Comparison of ENCODE assay signal across 16 mouse cellular contexts in the genomic region with DNA sequence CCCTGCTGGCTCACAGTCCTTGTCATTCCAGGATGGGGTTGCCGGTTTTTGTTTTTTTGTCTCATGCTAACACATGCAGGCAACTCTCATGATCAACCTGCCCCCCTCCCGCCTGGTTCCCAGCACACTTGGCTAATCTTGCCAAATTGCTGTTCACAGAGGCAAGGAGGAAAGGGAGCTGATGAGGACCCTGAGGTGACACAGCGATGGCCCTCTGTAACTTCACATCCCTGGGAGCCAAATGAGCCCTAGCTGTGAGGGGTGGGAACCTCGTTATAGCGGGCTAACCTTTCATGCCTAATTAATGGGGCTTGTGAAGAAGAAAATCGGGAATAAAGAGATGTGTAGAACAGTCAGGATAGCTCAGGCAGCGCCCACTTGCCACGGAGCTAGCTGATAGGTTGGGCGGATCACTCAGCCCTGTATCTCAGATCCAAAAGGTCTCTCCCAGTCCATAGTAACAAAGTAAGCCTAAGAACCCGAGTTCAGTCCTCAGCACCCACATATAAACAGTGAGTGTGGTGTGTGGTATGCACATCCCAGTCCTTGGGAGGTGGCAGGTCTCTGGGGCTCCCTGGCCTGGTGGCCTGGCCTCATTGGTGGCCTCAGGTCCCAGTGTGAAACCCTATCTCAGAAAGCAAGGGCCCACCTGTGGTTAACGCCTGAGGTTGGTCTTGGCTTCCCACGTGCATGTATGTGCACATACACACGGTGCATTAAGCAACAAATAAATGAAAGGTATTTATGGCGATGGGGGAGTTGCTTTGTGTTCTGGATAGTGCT. TPM values are rescaled to one million over a fixed set of nuclear protein-coding genes. Genes with fewer than 3 reads are reported as not detected.
DNase-seq lines count a peak whose midpoint lies in the region; ATAC-seq and TF ChIP-seq lines count a peak whose summit lies in the region.
"Had no signal": no experiment of that assay in that cellular context is flagged by ENCODE, and none has a peak within 500 bp of the region (broad histone marks: within the 10 kb centered on the region; RNA-seq: fewer than 3 reads in every experiment).

No protein-coding gene starts in this region.

- peaks cover 5% of the 10 kb centered on the region; the same call in 1 of the 2 replicates for H3K27me3 ChIP-seq in forebrain, embryonic 10.5 days (ENCODE audit: poor library complexity, severe bottlenecking)
- no peaks in the 10 kb centered on the region for H3K27me3 ChIP-seq in forebrain, postnatal 0 days (ENCODE audit: insufficient read depth, low read length)
- no peaks in the 10 kb centered on the region for H3K27me3 ChIP-seq in kidney, embryonic 16.5 days (ENCODE audit: insufficient read depth, low read length)
- H3K27me3 ChIP-seq in kidney, adult 2 months (replicated peaks; ENCODE audit: control insufficient read depth, insufficient read depth, low read length) = no peaks in the 10 kb centered on the region

- peaks cover 59% of the 10 kb centered on the region for H3K4me1 ChIP-seq in forebrain, embryonic 10.5 days
- peaks cover 25% of the 10 kb centered on the region for H3K4me1 ChIP-seq in forebrain, postnatal 0 days (ENCODE audit: insufficient read depth)
- H3K4me1 ChIP-seq in kidney, embryonic 16.5 days (ENCODE audit: insufficient read depth, low read length) = peaks cover 51% of the 10 kb centered on the region
- H3K4me1 ChIP-seq in kidney, adult 2 months (ENCODE audit: control insufficient read depth, insufficient read depth, low read length) = peaks cover 23% of the 10 kb centered on the region

- H3K9me3 ChIP-seq in forebrain, embryonic 10.5 days = no peaks in the 10 kb centered on the region
- no peaks in the 10 kb centered on the region for H3K9me3 ChIP-seq in forebrain, postnatal 0 days (ENCODE audit: low read length)
- no peaks in the 10 kb centered on the region for H3K9me3 ChIP-seq in kidney, embryonic 16.5 days (ENCODE audit: low read length)

- H3K4me3 ChIP-seq in forebrain, embryonic 10.5 days = peak overlapping the region; percentile 27; the same call in 1 of the 2 replicates
- no peak overlapping the region for H3K4me3 ChIP-seq in forebrain, postnatal 0 days (ENCODE audit: low read depth, low read length)
- H3K4me3 ChIP-seq in kidney, embryonic 16.5 days (ENCODE audit: low read length) = no peak overlapping the region
- no peak overlapping the region for H3K4me3 ChIP-seq in kidney, adult 2 months (ENCODE audit: insufficient read depth, low read depth, low read length)
- H3K4me3 ChIP-seq: erythroblast, embryonic 14.5 days; myocyte had no signal

- H3K27ac ChIP-seq in forebrain, embryonic 10.5 days = peak overlapping the region; percentile 66
- no peak overlapping the region for H3K27ac ChIP-seq in forebrain, postnatal 0 days (ENCODE audit: low read depth, low read length)
- peak overlapping the region; percentile 61 for H3K27ac ChIP-seq in kidney, embryonic 16.5 days (ENCODE audit: low read length)
- no peak overlapping the region for H3K27ac ChIP-seq in kidney, adult 2 months (ENCODE audit: insufficient read depth, low read depth, low read length)

- TF ChIP-seq POLR2A in kidney, adult 2 months (IDR thresholded peaks at IDR 0.05; ENCODE audit: low read depth, low read length) = no peak

- 10% methylated on average over 14 of the region's 14 CpGs for WGBS in forebrain, embryonic 10.5 days
- 23% methylated on average over 14 of the region's 14 CpGs for WGBS in forebrain, postnatal 0 days
- WGBS in kidney, embryonic 16.5 days = 33% methylated on average over 14 of the region's 14 CpGs
- 62% methylated on average over 14 of the region's 14 CpGs for WGBS in kidney, adult 2 months

- H3K4me2 ChIP-seq in forebrain, postnatal 0 days (ENCODE audit: low read depth) = no peak overlapping the region
- peak overlapping the region; percentile 40; the same call in 1 of the 2 replicates for H3K4me2 ChIP-seq in kidney, embryonic 16.5 days (replicated peaks; ENCODE audit: low read depth, low read length)

- no peak for ATAC-seq in forebrain, postnatal 0 days
- ATAC-seq in kidney, embryonic 16.5 days (ENCODE audit: low FRiP score, low TSS enrichment) = peak; percentile 55; the same call in 1 of the 2 replicates
- peak; percentile 22 for ATAC-seq in granulocyte monocyte progenitor cell, adult 5-6 weeks (replicated peaks; ENCODE audit: poor library complexity, severe bottlenecking)
- ATAC-seq: lung, postnatal 0 days had no signal

- H3K36me3 ChIP-seq in forebrain, embryonic 10.5 days (replicated peaks) = no peaks in the 10 kb centered on the region
- no peaks in the 10 kb centered on the region for H3K36me3 ChIP-seq in forebrain, postnatal 0 days (ENCODE audit: insufficient read depth)
- no peaks in the 10 kb centered on the region for H3K36me3 ChIP-seq in kidney, embryonic 16.5 days (ENCODE audit: insufficient read depth, low read length)
- H3K36me3 ChIP-seq in kidney, adult 2 months (ENCODE audit: control insufficient read depth, insufficient read depth, low read length) = no peaks in the 10 kb centered on the region

- no peak overlapping the region for H3K9ac ChIP-seq in forebrain, postnatal 0 days
- H3K9ac ChIP-seq in kidney, embryonic 16.5 days (replicated peaks; ENCODE audit: low read length) = no peak overlapping the region

- DNase-seq in forebrain, embryonic 10.5 days (ENCODE audit: extremely low spot score, low spot score) = no peak
- DNase-seq in forebrain, postnatal 0 days = no peak
- DNase-seq in kidney, adult 2 months = no peak
- peak; percentile 50 for DNase-seq in retina, embryonic 14.5 days (ENCODE audit: low spot score)
- DNase-seq in gastrocnemius, postnatal 14 days = no peak
- DNase-seq in embryo, embryonic 10 days (ENCODE audit: low spot score) = no peak
- DNase-seq: adrenal gland, adult 2 months; cerebellum, adult 18-20 months; right cerebral cortex, postnatal 4 days; thymus, postnatal 25 days had no signal

- no peak for TF ChIP-seq CTCF in forebrain, postnatal 0 days (IDR thresholded peaks at IDR 0.05; ENCODE audit: low read depth)
- TF ChIP-seq CTCF in kidney, adult 2 months (conservative IDR thresholded peaks at IDR 0.05; ENCODE audit: insufficient read depth, insufficient read length, low read depth, low read length) = no peak

- intact Hi-C loops in gastrocnemius, postnatal 14 days (cut with DNase I; ENCODE audit: low total_unique reads) = no loop called here

RNA-seq across cellular contexts. Expression of a gene that starts 25.6 kb away (rescaled TPM):
- polyA plus RNA-seq in forebrain, embryonic 10.5 days (2016; fragmentation: Nextera tagmentation; extraction: Ambion mirVana) = 27.7 and 28.7 TPM in 2 replicates
- 29.0 and 29.6 TPM in 2 replicates for total RNA-seq in forebrain, postnatal 0 days (2014; rRNA removed)
- 17.4 and 18.9 TPM in 2 replicates for polyA plus RNA-seq in forebrain, postnatal 0 days (2015; fragmentation: Nextera tagmentation; extraction: Ambion mirVana)
- polyA plus RNA-seq in kidney, embryonic 16.5 days (2015; fragmentation: Nextera tagmentation; extraction: Ambion mirVana) = 29.1 and 29.8 TPM in 2 replicates
- polyA plus RNA-seq in kidney, adult 2 months (2012; rRNA removed) = 14.8 and 18.1 TPM in 2 replicates
- total RNA-seq in granulocyte monocyte progenitor cell, adult 5-6 weeks (2014; fragmentation: Nextera tagmentation) = 0.41 and 0.88 TPM in 2 replicates
- not detected in 2 replicates for total RNA-seq in granulocyte monocyte progenitor cell, adult 5-6 weeks (2017)
- 1 to 10 TPM; 5.1 to 6.9 TPM for total RNA-seq in gastrocnemius, postnatal 14 days (2021)
- total RNA-seq: MEL had no signal
- polyA plus RNA-seq: erythroblast, embryonic 14.5 days had no signal

Comparison
In these comparisons a context has a peak if more than half of its experiments do, and no peak if none do; other contexts are left out.
1. H3K27ac ChIP-seq: peak in forebrain, embryonic 10.5 days (single experiment) and kidney, embryonic 16.5 days (single experiment); none in forebrain, postnatal 0 days (single experiment) and kidney, adult 2 months (single experiment).